8 mouse cellular contexts compared by ENCODE assay signal in genomic region chr13:53393498-53394242, GRCm38 (mm10). TPM values are rescaled to one million over a fixed set of nuclear protein-coding genes. Genes with fewer than 3 reads are reported as not detected.
A peak's percentile ranks its signal among the peaks of the same experiment; 100 is the strongest.
DNase-seq lines count a peak whose midpoint lies in the region; ATAC-seq and TF ChIP-seq lines count a peak whose summit lies in the region.

No protein-coding gene starts in this region.

- H3K4me3 ChIP-seq in heart, embryonic 11.5 days (ENCODE audit: low read depth, low read length) = no peak overlapping the region
- no peak overlapping the region for H3K4me3 ChIP-seq in kidney, postnatal 0 days (replicated peaks; ENCODE audit: low read depth, low read length)
- H3K4me3 ChIP-seq in limb, embryonic 15.5 days = no peak overlapping the region
- H3K4me3 ChIP-seq in neural tube, embryonic 15.5 days (replicated peaks) = peak overlapping the region; percentile 28

- H3K27ac ChIP-seq in heart, embryonic 11.5 days (ENCODE audit: low read depth, low read length) = no peak overlapping the region
- H3K27ac ChIP-seq in kidney, postnatal 0 days = no peak overlapping the region
- no peak overlapping the region for H3K27ac ChIP-seq in limb, embryonic 15.5 days
- no peak overlapping the region for H3K27ac ChIP-seq in neural tube, embryonic 15.5 days (replicated peaks)

- peak; percentile 71 for TF ChIP-seq CTCF in kidney, postnatal 0 days (IDR thresholded peaks at IDR 0.05; ENCODE audit: low read depth)

- no peak overlapping the region for H3K9ac ChIP-seq in heart, embryonic 11.5 days (ENCODE audit: low read depth, low read length)
- no peak overlapping the region for H3K9ac ChIP-seq in kidney, postnatal 0 days (ENCODE audit: low read depth, low read length)
- no peak overlapping the region for H3K9ac ChIP-seq in limb, embryonic 15.5 days
- H3K9ac ChIP-seq in neural tube, embryonic 15.5 days (replicated peaks) = no peak overlapping the region

- no peaks in the 10 kb centered on the region for H3K27me3 ChIP-seq in heart, embryonic 11.5 days (ENCODE audit: control insufficient read depth, insufficient read depth, low read length)
- H3K27me3 ChIP-seq in kidney, postnatal 0 days (ENCODE audit: insufficient read depth, low read length) = no peaks in the 10 kb centered on the region
- H3K27me3 ChIP-seq in limb, embryonic 15.5 days = no peaks in the 10 kb centered on the region
- H3K27me3 ChIP-seq in neural tube, embryonic 15.5 days (replicated peaks) = no peaks in the 10 kb centered on the region; the same call in 1 of the 2 replicates

- no peaks in the 10 kb centered on the region for H3K4me1 ChIP-seq in heart, embryonic 11.5 days (ENCODE audit: control insufficient read depth, insufficient read depth, low read length)
- no peaks in the 10 kb centered on the region for H3K4me1 ChIP-seq in kidney, postnatal 0 days (replicated peaks; ENCODE audit: insufficient read depth, low read length)
- peaks cover 7% of the 10 kb centered on the region for H3K4me1 ChIP-seq in limb, embryonic 15.5 days
- peaks cover 5% of the 10 kb centered on the region; the same call in 1 of the 2 replicates for H3K4me1 ChIP-seq in neural tube, embryonic 15.5 days

- H3K36me3 ChIP-seq in heart, embryonic 11.5 days (ENCODE audit: control insufficient read depth, insufficient read depth, low read length) = no peaks in the 10 kb centered on the region
- H3K36me3 ChIP-seq in kidney, postnatal 0 days (ENCODE audit: insufficient read depth, low read length) = no peaks in the 10 kb centered on the region
- H3K36me3 ChIP-seq in limb, embryonic 15.5 days = no peaks in the 10 kb centered on the region
- H3K36me3 ChIP-seq in neural tube, embryonic 15.5 days = no peaks in the 10 kb centered on the region

- peak; percentile 17 for DNase-seq in thymus, postnatal 14 days
- DNase-seq in thymus, postnatal 36 days = no peak
- DNase-seq in cerebellum, postnatal 4 days (ENCODE audit: low spot score in 2 of 2) = peak; percentile 47 to 70
- peak; percentile 92 for DNase-seq in kidney, postnatal 0 days (ENCODE audit: low spot score)
- DNase-seq in adipocyte (ENCODE audit: low spot score) = no peak

- ATAC-seq in heart, embryonic 11.5 days (replicated peaks; ENCODE audit: insufficient number of reproducible peaks, low FRiP score, low TSS enrichment) = no peak
- peak; percentile 72 for ATAC-seq in kidney, postnatal 0 days (replicated peaks; ENCODE audit: low FRiP score, low read depth)
- no peak for ATAC-seq in limb, embryonic 15.5 days (ENCODE audit: insufficient number of reproducible peaks, low FRiP score, low TSS enrichment, low read depth)
- peak; percentile 81 for ATAC-seq in neural tube, embryonic 15.5 days (ENCODE audit: low FRiP score)

- no peaks in the 10 kb centered on the region for H3K9me3 ChIP-seq in heart, embryonic 11.5 days (replicated peaks; ENCODE audit: control insufficient read depth, low read length)
- H3K9me3 ChIP-seq in kidney, postnatal 0 days (replicated peaks; ENCODE audit: low read length) = no peaks in the 10 kb centered on the region
- H3K9me3 ChIP-seq in limb, embryonic 15.5 days = no peaks in the 10 kb centered on the region
- no peaks in the 10 kb centered on the region for H3K9me3 ChIP-seq in neural tube, embryonic 15.5 days (replicated peaks)

- WGBS in heart, embryonic 11.5 days (ENCODE audit: insufficient replicate concordance) = 24% methylated on average over 16 of the region's 16 CpGs
- WGBS in kidney, postnatal 0 days = 28% methylated on average over 16 of the region's 16 CpGs
- WGBS in limb, embryonic 15.5 days = 18% methylated on average over 16 of the region's 16 CpGs
- 30% methylated on average over 16 of the region's 16 CpGs for WGBS in neural tube, embryonic 15.5 days

- H3K4me2 ChIP-seq in heart, embryonic 11.5 days = peak overlapping the region; percentile 27
- no peak overlapping the region for H3K4me2 ChIP-seq in kidney, postnatal 0 days (ENCODE audit: low read length)
- peak overlapping the region; percentile 31 for H3K4me2 ChIP-seq in limb, embryonic 15.5 days
- H3K4me2 ChIP-seq in neural tube, embryonic 15.5 days = peak overlapping the region; percentile 52

RNA-seq across cellular contexts. Expression of gene Sptlc1, which starts 16.5 kb away (rescaled TPM):
- 20.9 and 22.3 TPM in 2 replicates for polyA plus RNA-seq in heart, embryonic 11.5 days (2014; fragmentation: Nextera tagmentation; extraction: Ambion mirVana)
- 35.1 and 36.0 TPM in 2 replicates for polyA plus RNA-seq in kidney, postnatal 0 days (2015; fragmentation: Nextera tagmentation; extraction: Ambion mirVana)
- polyA plus RNA-seq in limb, embryonic 15.5 days (2015; fragmentation: Nextera tagmentation; extraction: Ambion mirVana) = 55.3 and 56.8 TPM in 2 replicates
- 25.4 and 26.0 TPM in 2 replicates for polyA plus RNA-seq in neural tube, embryonic 15.5 days (2015; fragmentation: Nextera tagmentation; extraction: Ambion mirVana)

Comparison
In these comparisons a context has a peak if more than half of its experiments do, and no peak if none do; other contexts are left out.
1. DNase-seq: peak in thymus, postnatal 14 days (single experiment), cerebellum, postnatal 4 days (2 of 2) and kidney, postnatal 0 days (single experiment); none in thymus, postnatal 36 days (0 of 2) and adipocyte (single experiment).
2. ATAC-seq: peak in kidney, postnatal 0 days (single experiment) and neural tube, embryonic 15.5 days (single experiment); none in heart, embryonic 11.5 days (single experiment) and limb, embryonic 15.5 days (single experiment).